9 mouse cellular contexts compared by ENCODE assay signal in the genomic region with DNA sequence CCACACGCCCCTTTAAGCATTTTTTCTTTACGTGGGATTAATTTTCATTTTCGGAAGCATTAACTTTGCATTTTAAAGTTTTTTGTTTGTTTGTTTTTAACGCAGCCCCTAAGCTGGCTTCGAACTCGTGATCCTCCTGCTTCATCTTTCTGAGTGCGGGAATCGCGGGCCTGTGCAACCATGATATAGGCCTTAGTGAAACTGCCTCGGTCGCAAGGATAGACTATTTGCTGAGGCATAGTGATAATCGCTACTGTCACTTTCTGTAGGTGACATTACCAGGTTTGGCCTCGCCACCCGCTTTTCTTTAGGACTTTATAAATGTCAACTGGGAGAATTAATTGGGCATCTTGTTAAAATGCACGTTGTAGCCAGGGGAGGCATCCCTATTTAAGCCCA. TPM values are rescaled to one million over a fixed set of nuclear protein-coding genes. Genes with fewer than 3 reads are reported as not detected.
DNase-seq lines count a peak whose midpoint lies in the region; ATAC-seq and TF ChIP-seq lines count a peak whose summit lies in the region.
"Had no signal": no experiment of that assay in that cellular context is flagged by ENCODE, and none has a peak within 500 bp of the region (broad histone marks: within the 10 kb centered on the region; RNA-seq: fewer than 3 reads in every experiment).

No protein-coding gene starts in this region.

- ATAC-seq in hindbrain, embryonic 12.5 days (ENCODE audit: low FRiP score): no peak
- ATAC-seq in midbrain, embryonic 12.5 days (ENCODE audit: low FRiP score, low read depth): no peak

- DNase-seq in kidney, adult 2 months: no peak
- DNase-seq in kidney, adult 8-10 months: no peak
- DNase-seq in adipocyte (ENCODE audit: low spot score): peak; percentile 20
- DNase-seq in spleen, postnatal 14 days (ENCODE audit: low spot score in 2 of 2): no peak
- DNase-seq in gastrocnemius, postnatal 14 days: no peak
- no peak for DNase-seq in kidney, adult 18-20 months

- TF ChIP-seq POLR2A in kidney, adult 2 months (IDR thresholded peaks at IDR 0.05; ENCODE audit: low read depth, low read length): no peak

- H3K4me2 ChIP-seq in hindbrain, embryonic 12.5 days (replicated peaks): peak overlapping the region; percentile 60
- peak overlapping the region; percentile 61 for H3K4me2 ChIP-seq in midbrain, embryonic 12.5 days (replicated peaks)

- 5% methylated on average over 15 of the region's 15 CpGs for WGBS in kidney, adult 2 months
- 7% methylated on average over 15 of the region's 15 CpGs for WGBS in hindbrain, embryonic 12.5 days
- 11% methylated on average over 15 of the region's 15 CpGs for WGBS in midbrain, embryonic 12.5 days

- H3K9ac ChIP-seq in hindbrain, embryonic 12.5 days: peak overlapping the region; percentile 85
- peak overlapping the region; percentile 81 for H3K9ac ChIP-seq in midbrain, embryonic 12.5 days (replicated peaks)

- no peaks in the 10 kb centered on the region for H3K9me3 ChIP-seq in hindbrain, embryonic 12.5 days (replicated peaks)
- no peaks in the 10 kb centered on the region for H3K9me3 ChIP-seq in midbrain, embryonic 12.5 days

- intact Hi-C loops in gastrocnemius, postnatal 14 days (cut with DNase I; ENCODE audit: low total_unique reads): no loop called here

- TF ChIP-seq CTCF in kidney, adult 2 months (conservative IDR thresholded peaks at IDR 0.05; ENCODE audit: insufficient read depth, insufficient read length, low read depth, low read length): no peak

- no peak overlapping the region for H3K27ac ChIP-seq in kidney, adult 2 months (ENCODE audit: insufficient read depth, low read depth, low read length)
- peak overlapping the region; percentile 44; the same call in 1 of the 2 replicates for H3K27ac ChIP-seq in hindbrain, embryonic 12.5 days
- no peak overlapping the region for H3K27ac ChIP-seq in midbrain, embryonic 12.5 days (replicated peaks)

- no peaks in the 10 kb centered on the region for H3K27me3 ChIP-seq in kidney, adult 2 months (replicated peaks; ENCODE audit: control insufficient read depth, insufficient read depth, low read length)
- H3K27me3 ChIP-seq in hindbrain, embryonic 12.5 days: no peaks in the 10 kb centered on the region
- no peaks in the 10 kb centered on the region for H3K27me3 ChIP-seq in midbrain, embryonic 12.5 days

- peak overlapping the region; percentile 99 for H3K4me3 ChIP-seq in kidney, adult 2 months (ENCODE audit: insufficient read depth, low read depth, low read length)
- H3K4me3 ChIP-seq in hindbrain, embryonic 12.5 days: peak overlapping the region; percentile 79
- peak overlapping the region; percentile 80 for H3K4me3 ChIP-seq in midbrain, embryonic 12.5 days

- peaks cover 9% of the 10 kb centered on the region; the same call in 1 of the 2 replicates for H3K4me1 ChIP-seq in kidney, adult 2 months (ENCODE audit: control insufficient read depth, insufficient read depth, low read length)
- H3K4me1 ChIP-seq in hindbrain, embryonic 12.5 days: peaks cover 10% of the 10 kb centered on the region
- peaks cover 9% of the 10 kb centered on the region for H3K4me1 ChIP-seq in midbrain, embryonic 12.5 days

- no peaks in the 10 kb centered on the region for H3K36me3 ChIP-seq in kidney, adult 2 months (ENCODE audit: control insufficient read depth, insufficient read depth, low read length)
- H3K36me3 ChIP-seq in hindbrain, embryonic 12.5 days: peaks cover 4% of the 10 kb centered on the region; the same call in 1 of the 2 replicates
- no peaks in the 10 kb centered on the region for H3K36me3 ChIP-seq in midbrain, embryonic 12.5 days

RNA-seq across cellular contexts. Expression of gene Wdr66, which starts 23.4 kb away (rescaled TPM):
- 2.6 and 2.9 TPM in 2 replicates for polyA plus RNA-seq in kidney, adult 2 months (2012; rRNA removed)
- 3.7 and 6.0 TPM in 2 replicates for polyA plus RNA-seq in hindbrain, embryonic 12.5 days (2016; fragmentation: Nextera tagmentation; extraction: Ambion mirVana)
- polyA plus RNA-seq in midbrain, embryonic 12.5 days (2016; fragmentation: Nextera tagmentation; extraction: Ambion mirVana): 0.86 and 1.1 TPM in 2 replicates
- total RNA-seq in gastrocnemius, postnatal 14 days (2021): 1 to 10 TPM; 2.0 to 2.2 TPM

RNA-seq across cellular contexts. Expression of gene Hpd, which starts 46.0 kb away (rescaled TPM):
- 418 and 439 TPM in 2 replicates for polyA plus RNA-seq in kidney, adult 2 months (2012; rRNA removed)
- not detected in 2 replicates for polyA plus RNA-seq in hindbrain, embryonic 12.5 days (2016; fragmentation: Nextera tagmentation; extraction: Ambion mirVana)
- not detected in 2 replicates for polyA plus RNA-seq in midbrain, embryonic 12.5 days (2016; fragmentation: Nextera tagmentation; extraction: Ambion mirVana)
- not detected for total RNA-seq in gastrocnemius, postnatal 14 days (2021)
- total RNA-seq: neutrophil, adult 5-6 weeks had no signal

RNA-seq across cellular contexts. Expression of gene Psmd9, which starts 59.3 kb away (rescaled TPM):
- polyA plus RNA-seq in kidney, adult 2 months (2012; rRNA removed): 34.2 and 35.1 TPM in 2 replicates
- 70.2 and 74.6 TPM in 2 replicates for polyA plus RNA-seq in hindbrain, embryonic 12.5 days (2016; fragmentation: Nextera tagmentation; extraction: Ambion mirVana)
- polyA plus RNA-seq in midbrain, embryonic 12.5 days (2016; fragmentation: Nextera tagmentation; extraction: Ambion mirVana): 64.5 and 75.4 TPM in 2 replicates
- 10 to 100 TPM; 19.2 to 19.5 TPM for total RNA-seq in gastrocnemius, postnatal 14 days (2021)

Comparison
In these comparisons a context has a peak if more than half of its experiments do, and no peak if none do; other contexts are left out.
1. RNA of gene Hpd, which starts 46.0 kb away (polyA plus RNA-seq): 418 to 439 TPM in kidney, adult 2 months; not detected in hindbrain, embryonic 12.5 days and not detected in midbrain, embryonic 12.5 days; every median in the first group is over 100 times any median in the second.
2. Peak in every context shown above with its lines, with median percentiles within 50 percentile points of each other: H3K4me3 ChIP-seq.